In the genomic region with DNA sequence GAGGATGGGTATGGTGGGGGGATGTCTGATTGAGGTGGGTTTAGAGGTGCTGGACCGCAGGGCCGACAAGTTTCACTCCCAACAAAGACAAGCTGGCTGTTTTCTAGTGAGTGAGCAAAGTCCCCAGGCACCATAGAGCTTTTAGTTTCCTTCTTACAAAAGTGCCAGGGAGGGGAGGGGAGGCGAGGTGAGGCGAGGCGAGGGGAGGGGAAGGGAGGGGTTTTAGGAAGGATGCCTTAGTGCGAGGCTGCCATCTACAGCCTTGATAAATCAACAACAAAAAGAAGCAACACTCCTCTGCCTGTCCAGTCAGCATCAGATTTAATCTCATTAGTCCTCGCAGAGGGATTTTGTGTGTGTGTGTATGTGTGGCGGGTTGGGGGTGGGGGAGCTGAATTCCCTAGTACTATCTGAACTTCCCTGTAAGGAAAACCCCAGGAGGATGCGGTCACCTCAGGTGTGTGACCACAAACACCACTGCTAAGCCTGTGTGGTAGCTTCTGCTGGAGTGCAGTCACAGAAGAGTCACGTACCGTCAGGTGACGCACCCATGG, we compare ENCODE assay signal across 8 mouse cellular contexts.
DNase-seq lines count a peak whose midpoint lies in the region; ATAC-seq and TF ChIP-seq lines count a peak whose summit lies in the region.

No protein-coding gene starts in this region.

- no peaks in the 10 kb centered on the region; the same call in 1 of the 2 replicates for H3K27me3 ChIP-seq in thymus, adult 2 months (ENCODE audit: control insufficient read depth, insufficient read depth, low read length)
- peaks cover 37% of the 10 kb centered on the region for H3K27me3 ChIP-seq in forebrain, embryonic 10.5 days (ENCODE audit: poor library complexity, severe bottlenecking)
- 0 out of 2 replicates have a peak, but pooled peaks cover 6% of the 10 kb centered on the region for H3K27me3 ChIP-seq in intestine, embryonic 16.5 days (replicated peaks; ENCODE audit: control insufficient read depth, insufficient read depth, low read length)
- H3K27me3 ChIP-seq in lung, embryonic 16.5 days (ENCODE audit: control insufficient read depth, insufficient read depth, low read depth, low read length) = peaks cover 8% of the 10 kb centered on the region

- peak; percentile 67; the same call in 1 of the 2 replicates for ATAC-seq in intestine, embryonic 16.5 days
- ATAC-seq in lung, embryonic 16.5 days (ENCODE audit: low read depth) = peak; percentile 56

- H3K9me3 ChIP-seq in forebrain, embryonic 10.5 days = no peaks in the 10 kb centered on the region
- no peaks in the 10 kb centered on the region for H3K9me3 ChIP-seq in intestine, embryonic 16.5 days (ENCODE audit: control insufficient read depth, low read length)
- H3K9me3 ChIP-seq in lung, embryonic 16.5 days (ENCODE audit: control insufficient read depth, low read length) = no peaks in the 10 kb centered on the region

- 7% methylated on average over 12 of the region's 12 CpGs for WGBS in thymus, adult 2 months
- 8% methylated on average over 12 of the region's 12 CpGs for WGBS in forebrain, embryonic 10.5 days
- 17% methylated on average over 12 of the region's 12 CpGs for WGBS in intestine, embryonic 16.5 days
- 9% methylated on average over 10 of the region's 12 CpGs for WGBS in lung, embryonic 16.5 days

- peak overlapping the region; percentile 46 for H3K4me2 ChIP-seq in intestine, embryonic 16.5 days (ENCODE audit: low read depth, low read length)
- peak overlapping the region; percentile 66 for H3K4me2 ChIP-seq in lung, embryonic 16.5 days (ENCODE audit: low read depth, low read length)

- TF ChIP-seq POLR2A in thymus, adult 2 months (IDR thresholded peaks at IDR 0.05; ENCODE audit: control insufficient read depth, extremely low read depth, insufficient read depth, low read length, poor library complexity) = no peak

- TF ChIP-seq CTCF in thymus, adult 2 months (IDR thresholded peaks at IDR 0.05; ENCODE audit: borderline replicate concordance, control insufficient read depth, extremely low read depth, insufficient read depth, low read length, poor library complexity) = no peak

- no peak overlapping the region for H3K4me3 ChIP-seq in thymus, adult 2 months (ENCODE audit: control insufficient read depth, insufficient read depth, low read length)
- H3K4me3 ChIP-seq in forebrain, embryonic 10.5 days = peak overlapping the region; percentile 43
- peak overlapping the region; percentile 30 for H3K4me3 ChIP-seq in intestine, embryonic 16.5 days (ENCODE audit: low read length)
- H3K4me3 ChIP-seq in lung, embryonic 16.5 days (ENCODE audit: low read length) = peak overlapping the region; percentile 40

- no peaks in the 10 kb centered on the region for H3K4me1 ChIP-seq in thymus, adult 2 months (replicated peaks; ENCODE audit: control insufficient read depth, insufficient read depth, low read length)
- peaks cover 20% of the 10 kb centered on the region for H3K4me1 ChIP-seq in forebrain, embryonic 10.5 days
- H3K4me1 ChIP-seq in intestine, embryonic 16.5 days (ENCODE audit: control insufficient read depth, insufficient read depth, low read length) = peaks cover 2% of the 10 kb centered on the region
- peaks cover 11% of the 10 kb centered on the region for H3K4me1 ChIP-seq in lung, embryonic 16.5 days (replicated peaks; ENCODE audit: control insufficient read depth, insufficient read depth, low read length)

- peak; percentile 28 for DNase-seq in thymus, postnatal 0 days (ENCODE audit: low spot score)
- DNase-seq in thymus, adult 2 months = no peak
- DNase-seq in forebrain, embryonic 10.5 days (ENCODE audit: extremely low spot score, low spot score) = peak; percentile 37
- peak; percentile 66 for DNase-seq in retina, adult 2 months (ENCODE audit: low read depth, low spot score)
- DNase-seq in urinary bladder, adult 2 months (ENCODE audit: low spot score) = no peak
- no peak for DNase-seq in cerebellum, adult 8-10 months

- H3K9ac ChIP-seq in intestine, embryonic 16.5 days (ENCODE audit: low read depth, low read length) = 0 out of 2 replicates have a peak overlapping the region, but pooled peaks have one; percentile 40
- peak overlapping the region; percentile 52 for H3K9ac ChIP-seq in lung, embryonic 16.5 days (ENCODE audit: low read length)

- no peaks in the 10 kb centered on the region for H3K36me3 ChIP-seq in thymus, adult 2 months (ENCODE audit: control insufficient read depth, insufficient read depth, low read length)
- no peaks in the 10 kb centered on the region for H3K36me3 ChIP-seq in forebrain, embryonic 10.5 days (replicated peaks)
- H3K36me3 ChIP-seq in intestine, embryonic 16.5 days (ENCODE audit: control insufficient read depth, insufficient read depth, low read length) = no peaks in the 10 kb centered on the region
- no peaks in the 10 kb centered on the region for H3K36me3 ChIP-seq in lung, embryonic 16.5 days (ENCODE audit: control insufficient read depth, insufficient read depth, low read length)

- H3K27ac ChIP-seq in thymus, adult 2 months (ENCODE audit: control insufficient read depth, insufficient read depth, low read length) = no peak overlapping the region
- H3K27ac ChIP-seq in forebrain, embryonic 10.5 days = 0 out of 2 replicates have a peak overlapping the region, but pooled peaks have one; percentile 40
- no peak overlapping the region for H3K27ac ChIP-seq in intestine, embryonic 16.5 days (ENCODE audit: low read length)
- H3K27ac ChIP-seq in lung, embryonic 16.5 days (ENCODE audit: low read length) = no peak overlapping the region

Comparison
In these comparisons a context has a peak if more than half of its experiments do, and no peak if none do; other contexts are left out.
1. DNase-seq: peak in thymus, postnatal 0 days (single experiment), forebrain, embryonic 10.5 days (single experiment) and retina, adult 2 months (single experiment); none in thymus, adult 2 months (single experiment), urinary bladder, adult 2 months (single experiment) and cerebellum, adult 8-10 months (single experiment).